Mouse (Mus musculus) ovary, postnatal 36 days (tissue): ENCODE results near the gene Aqp11.

Source experiments
- DNase-seq: peaks from one replicate; pipeline ENCODE4 v3.0.0; 2022; ENCODE audit warnings: low spot score, mixed read lengths

The Aqp11 gene

GRCm38 (mm10) chr7:97737638-97738456 is at the start of gene Aqp11:
TSS of gene Aqp11 (minus strand) at chr7:97738289.
- DNase-seq: peak; percentile 89

GRCm38 (mm10) chr7:97783523-97783922 is 45.4 kb upstream of the Aqp11 start:
- no peak for DNase-seq

- no peak for DNase-seq
Measured at GRCm38 (mm10) chr7:97781496-97781895, 43.4 kb upstream of the Aqp11 start.

DNA sequence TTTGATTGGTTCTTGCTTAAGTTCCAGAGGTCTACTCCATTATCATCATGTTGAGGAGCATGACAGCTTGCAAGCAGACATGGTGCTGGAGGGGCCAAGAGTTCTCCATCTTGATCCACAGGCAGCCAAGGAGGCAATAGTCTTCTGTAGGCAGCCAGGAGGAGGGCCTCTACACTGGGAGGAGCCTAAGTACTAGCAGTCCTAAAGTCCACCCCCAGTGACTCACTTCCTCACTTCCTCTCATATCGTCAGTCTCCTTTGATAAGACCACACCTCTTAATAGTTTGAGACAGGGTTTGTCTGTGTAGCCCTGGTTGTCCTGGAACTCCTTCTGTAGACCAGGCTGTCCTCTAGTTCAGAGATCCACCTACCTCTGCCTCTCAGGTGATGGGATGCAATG is 42.7 kb upstream of the Aqp11 start:
- DNase-seq: no peak

GRCm38 (mm10) chr7:97780222-97780621 is 42.1 kb upstream of the Aqp11 start:
- no peak for DNase-seq

DNA sequence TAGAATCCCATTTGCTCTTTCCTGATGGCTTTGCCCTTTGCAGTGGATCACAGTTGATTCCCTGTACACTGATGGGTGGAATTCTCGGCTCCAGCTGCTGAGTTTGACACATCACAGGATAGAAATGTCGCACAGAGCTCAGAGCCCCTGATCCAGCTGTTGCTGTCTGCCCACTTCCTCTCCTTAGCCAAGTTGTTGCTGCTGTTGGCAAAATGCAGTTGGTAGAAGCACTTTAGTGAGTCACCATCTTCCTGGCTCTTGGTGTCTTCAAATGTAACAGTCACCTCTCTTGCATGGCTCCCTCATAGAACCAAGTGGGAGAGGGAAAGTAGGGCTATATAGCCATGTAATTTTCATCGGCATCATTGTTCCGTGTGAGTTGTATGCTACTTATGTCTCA is 39.1 kb upstream of the Aqp11 start:
- DNase-seq: no peak

DNA sequence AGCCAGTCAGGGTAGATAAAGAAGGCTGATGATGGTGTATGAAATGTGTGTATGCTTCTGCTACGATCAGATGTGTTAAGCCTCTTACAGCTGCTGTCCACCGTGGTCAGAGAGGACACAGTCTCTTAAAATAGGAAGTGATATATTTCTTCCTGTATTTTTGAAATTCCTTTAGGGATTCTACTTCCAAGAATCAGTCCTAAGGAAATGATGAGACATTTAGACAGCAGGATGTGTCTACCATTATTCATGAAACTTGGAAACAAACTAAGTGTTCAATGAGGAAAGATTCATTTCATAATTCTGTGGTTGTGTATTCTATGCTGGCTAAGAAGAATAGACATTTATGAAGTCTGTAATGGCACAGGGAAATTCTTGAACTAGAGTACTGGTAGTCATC is 37.8 kb upstream of the Aqp11 start:
- DNase-seq: no peak

DNA sequence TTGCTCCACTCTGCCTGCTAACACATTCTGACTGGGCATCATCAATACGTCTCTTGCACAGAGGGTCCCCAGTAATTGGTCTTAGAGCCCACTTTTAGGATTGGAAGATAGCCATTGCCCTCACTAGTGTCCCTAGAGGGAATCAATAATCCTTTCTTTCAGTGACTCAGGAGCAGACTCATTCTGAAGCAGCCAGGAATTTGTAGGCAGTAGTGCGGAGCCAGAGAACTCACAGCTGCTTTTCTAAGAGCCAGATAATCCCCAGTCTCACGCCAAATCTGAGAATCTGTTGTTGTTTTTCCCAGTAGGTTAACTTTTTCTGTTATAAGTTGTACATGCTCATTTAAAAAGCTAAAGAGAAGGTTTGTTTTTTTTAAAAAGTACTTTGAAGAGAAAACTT is 37.3 kb upstream of the Aqp11 start:
- DNase-seq: no peak

GRCm38 (mm10) chr7:97770841-97771620 is 32.9 kb upstream of the Aqp11 start:
- no peak for DNase-seq

DNA sequence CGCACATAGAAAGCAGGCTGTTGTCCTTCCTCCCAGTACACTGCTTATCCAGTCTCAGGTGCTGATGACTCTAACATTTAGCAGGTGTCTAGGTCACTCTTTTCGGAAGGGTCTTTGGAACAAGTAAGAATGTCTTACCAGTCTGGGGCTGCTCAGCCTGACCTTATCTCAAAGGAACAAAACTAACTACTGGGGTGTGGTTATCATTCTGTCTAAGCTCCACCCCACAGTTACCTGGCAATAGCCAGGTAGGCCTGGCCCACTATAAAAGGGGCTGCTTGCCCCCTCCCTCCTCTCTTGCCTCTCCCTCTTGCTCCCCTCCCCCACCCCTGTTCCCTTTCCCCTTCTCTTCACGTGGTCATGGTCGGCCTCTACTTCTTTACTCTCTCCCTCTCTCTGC is 30.9 kb upstream of the Aqp11 start:
- no peak for DNase-seq

GRCm38 (mm10) chr7:97767841-97768240 is 29.8 kb upstream of the Aqp11 start:
- DNase-seq: no peak

DNA sequence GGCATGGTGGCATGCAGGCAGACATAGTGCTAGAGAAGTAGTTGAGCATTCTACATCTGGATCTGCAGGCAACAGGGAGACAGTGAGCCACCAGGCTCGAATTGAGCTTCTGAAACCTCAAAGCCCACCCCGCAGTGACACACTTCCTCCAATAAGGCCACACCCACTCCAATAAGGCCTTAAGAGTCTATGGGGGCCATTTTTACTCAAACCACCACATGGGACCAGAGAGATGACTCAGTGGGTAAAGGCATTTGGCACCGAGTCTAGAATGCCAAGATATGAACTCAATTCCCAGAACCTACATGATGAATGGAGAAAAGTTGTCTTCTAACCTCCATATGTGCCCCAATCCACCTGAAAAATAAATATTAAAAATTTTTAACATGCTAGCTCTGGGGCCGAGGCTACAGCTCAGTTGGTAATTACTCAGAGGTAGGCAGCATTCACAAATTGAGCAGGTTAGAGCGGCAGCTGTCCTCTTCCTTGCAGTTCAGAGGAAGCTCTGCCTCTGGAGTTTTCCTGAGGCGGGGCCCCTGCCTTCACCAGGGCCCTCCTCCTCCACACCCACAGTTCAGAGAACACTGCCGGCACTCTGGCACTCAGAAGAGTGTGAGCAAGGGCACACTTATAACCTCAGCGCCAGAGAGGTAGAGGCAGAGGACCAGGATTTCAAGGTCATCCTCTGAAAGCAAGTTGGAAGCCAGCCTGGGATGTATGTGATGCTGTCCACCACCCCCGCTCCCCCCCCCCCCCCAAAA is 28.5 kb upstream of the Aqp11 start:
- no peak for DNase-seq

GRCm38 (mm10) chr7:97765963-97766347 is 27.9 kb upstream of the Aqp11 start:
- DNase-seq: no peak

DNA sequence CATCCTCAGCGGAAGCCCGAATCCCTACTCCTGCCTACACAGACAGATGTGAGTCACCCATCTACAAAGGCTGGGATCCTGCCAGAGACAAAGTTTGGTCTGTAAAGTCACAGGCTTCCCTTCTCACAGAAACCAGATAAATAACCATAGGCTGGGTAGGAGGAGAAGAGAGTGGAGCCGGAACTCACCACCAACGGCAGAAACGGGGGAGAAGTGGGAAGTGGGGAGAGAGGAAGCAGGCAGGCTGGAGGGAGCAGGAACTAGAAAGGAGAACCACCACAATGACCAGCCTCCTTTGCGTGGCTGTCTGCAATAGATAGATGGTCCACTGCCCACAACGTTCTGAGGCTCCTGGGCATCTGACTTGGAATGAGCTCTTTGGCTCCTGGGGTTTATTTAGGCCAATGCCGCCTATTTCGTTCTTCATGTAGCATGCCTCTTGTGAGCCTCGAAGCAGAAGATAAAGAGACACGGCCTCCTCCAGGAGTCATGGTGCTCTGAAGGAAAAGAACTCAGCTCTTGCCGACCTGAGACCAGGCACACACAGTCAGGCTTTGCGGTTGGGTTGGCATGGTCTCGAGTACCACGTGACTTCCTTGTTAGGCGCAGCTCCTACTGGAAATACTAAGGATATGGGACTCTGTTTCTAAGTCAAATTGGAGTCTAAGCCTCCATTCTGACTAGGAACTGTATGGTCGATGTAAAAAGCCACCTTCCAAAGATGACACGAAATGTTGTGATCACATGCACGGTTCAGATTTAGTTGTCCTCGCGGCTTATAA is 27.3 kb upstream of the Aqp11 start:
- DNase-seq: no peak

DNA sequence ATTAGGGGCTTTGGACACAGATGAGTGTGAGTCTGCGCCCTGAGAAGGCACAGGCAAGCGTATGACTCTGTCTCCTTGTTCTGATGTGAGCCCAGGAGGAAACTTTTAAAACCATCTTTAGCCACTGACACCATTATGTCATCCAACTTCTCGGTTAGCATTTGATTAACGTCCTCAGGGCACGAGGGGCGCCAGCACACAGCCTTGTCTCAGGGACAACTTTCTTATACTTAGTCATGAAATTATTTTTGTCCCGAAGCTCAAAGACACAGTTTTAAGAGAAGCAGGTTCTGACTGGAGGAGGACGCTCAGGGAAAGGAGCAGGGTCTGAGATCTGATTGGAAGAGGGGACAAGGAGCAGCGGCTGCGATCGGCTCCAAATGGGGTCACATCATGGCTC is 26.5 kb upstream of the Aqp11 start:
- DNase-seq: no peak

- no peak for DNase-seq
Measured at GRCm38 (mm10) chr7:97756967-97757881, 19.1 kb upstream of the Aqp11 start.

DNA sequence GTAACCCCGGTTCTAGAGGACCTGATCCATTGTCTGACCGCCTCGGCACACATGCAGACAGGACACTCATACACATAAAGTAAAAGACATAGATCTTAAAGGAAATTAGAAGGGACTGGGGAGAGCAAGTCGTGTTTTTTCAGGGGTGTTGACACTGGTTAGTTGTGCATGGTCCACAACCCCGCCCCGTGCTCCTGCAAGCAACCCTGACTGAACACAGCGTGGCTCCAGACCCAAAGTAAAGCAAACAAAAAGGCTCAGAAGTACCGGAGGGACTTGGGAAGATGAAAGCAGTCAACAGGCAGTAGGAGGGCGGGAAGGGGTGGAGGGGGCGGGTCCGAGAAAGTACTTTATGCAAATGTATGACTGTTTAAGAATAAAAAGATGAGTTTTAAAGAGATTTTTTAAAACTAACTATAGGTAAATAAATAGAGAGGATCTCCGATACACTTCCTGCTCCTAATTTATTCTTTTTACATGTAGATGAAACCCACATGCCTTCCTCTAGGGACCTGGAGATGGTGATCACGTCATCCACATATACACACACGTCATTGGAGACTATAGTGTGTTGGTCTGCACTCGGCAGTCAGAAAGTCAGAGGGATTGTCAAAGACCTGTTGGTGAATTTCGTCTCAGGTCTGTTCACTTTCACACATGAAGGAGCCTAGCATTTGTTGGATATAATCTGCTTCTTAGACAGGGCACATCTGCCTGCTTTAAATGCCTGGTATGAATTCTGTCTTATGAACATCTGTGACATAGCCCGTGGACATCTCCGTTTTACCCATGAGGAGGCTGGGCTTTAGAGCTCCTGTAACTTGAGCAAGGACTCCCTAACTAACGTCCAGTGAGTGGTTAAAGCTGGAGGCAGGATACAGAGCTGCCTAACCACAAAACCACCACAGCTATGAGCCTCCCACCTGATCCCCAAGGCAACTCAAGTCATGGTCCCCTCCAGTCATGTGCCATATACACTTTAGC is 11.4 kb upstream of the Aqp11 start:
- no peak for DNase-seq

GRCm38 (mm10) chr7:97748527-97749206 is 10.6 kb upstream of the Aqp11 start:
- no peak for DNase-seq
